Mouse (Mus musculus) G1E (cell line): Measurements from ENCODE around the gene Ppan.

Experiments
- CTCF ChIP-seq: IDR thresholded peaks from 2 replicates; pipeline ENCODE4 v1.5.1; 2012; ENCODE audit warnings: low read depth, low read length, inconsistent platforms, mixed read lengths
- GATA2 ChIP-seq: IDR thresholded peaks from 2 replicates; pipeline ENCODE4 v1.6.1; 2012; ENCODE audit warnings: low read depth, low read length, inconsistent platforms, borderline replicate concordance

- TF ChIP-seq CTCF: no peak
- no peak for TF ChIP-seq GATA2
These were observed 9.3 kb upstream of the Ppan start for GRCm38 (mm10) chr9:20878710-20879065.
